Mouse (Mus musculus) activated CD4-positive, CD25-positive, alpha-beta regulatory T cell (primary cell): ENCODE data around the gene Becn1. TPM values are rescaled to one million over a fixed set of nuclear protein-coding genes. Genes with fewer than 3 reads are reported as not detected.

Source experiments
- polyA plus RNA-seq, 2 experiments: library from polyadenylated mRNA; unstranded; fragments of 100-300 nt; shearing (Covaris generic); gene quantifications; one replicate each; pipeline ENCODE4 v1.2.1; 2017

Gene Becn1
- polyA plus RNA-seq, result 100 to 1,000 TPM; 223 to 228 TPM

GRCm38 (mm10) chr11:101302004-101302798, at the start of gene Becn1:
Becn1 (minus strand) TSS chr11:101302286.

GRCm38 (mm10) chr11:101330371-101330924, 28.4 kb upstream of the Becn1 start, which contains the start of gene Aoc3:
Aoc3 (plus strand) TSS chr11:101330605.

GRCm38 (mm10) chr11:101324763-101325162, 22.7 kb upstream of the Becn1 start, which contains the start of gene Aoc2:
Aoc2 (plus strand) TSS chr11:101325063.

DNA sequence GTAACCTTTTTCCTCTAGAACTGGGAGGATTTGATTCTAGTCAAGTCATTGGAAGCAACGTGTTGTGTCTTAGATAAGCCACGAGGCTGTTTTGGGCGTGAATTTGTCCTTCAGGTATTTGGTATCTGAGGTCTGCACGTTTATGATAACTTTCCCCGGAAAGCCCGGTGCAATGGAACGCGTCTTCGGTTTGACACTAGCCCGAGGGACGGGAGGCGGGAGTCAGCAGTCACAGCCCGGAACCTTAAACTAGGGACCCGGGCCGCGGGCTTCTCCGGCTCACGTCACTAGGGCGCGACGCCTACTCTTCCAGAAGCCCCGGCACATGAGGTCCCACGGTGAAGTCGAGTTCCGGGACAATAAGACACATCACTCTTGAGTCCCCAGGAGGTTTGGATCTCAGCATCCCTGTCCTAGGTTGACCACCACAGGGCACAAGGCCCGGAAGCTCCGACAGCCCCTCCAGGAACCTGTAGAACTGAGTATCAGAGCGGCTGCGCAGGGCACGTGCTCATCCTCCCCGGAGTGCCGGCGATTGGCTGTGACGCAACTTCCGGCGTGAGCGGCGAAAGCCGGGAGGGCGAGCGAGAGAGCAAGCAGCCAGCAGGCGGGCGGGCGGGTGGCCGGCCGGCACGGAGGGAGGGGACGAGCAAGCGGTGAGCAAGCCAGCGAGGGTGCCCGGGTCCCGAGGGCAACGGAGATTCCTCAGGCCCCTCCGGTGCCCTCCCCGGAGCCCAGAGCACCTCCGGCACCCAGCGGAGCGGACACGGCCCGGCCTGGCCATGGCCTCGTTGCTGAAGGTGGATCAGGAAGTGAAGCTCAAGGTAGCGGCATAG, 13.8 kb upstream of the Becn1 start, which contains the start of gene Psme3:
TSS of gene Psme3 (plus strand) at position 549 of the 836 bp plus-strand sequence.

GRCm38 (mm10) chr11:101278223-101279192, 23.6 kb downstream of the Becn1 start, which contains the start of the genes Cntd1 and Coa3:
Cntd1 (plus strand) TSS chr11:101279012.
Coa3 (minus strand) TSS chr11:101279114.

DNA sequence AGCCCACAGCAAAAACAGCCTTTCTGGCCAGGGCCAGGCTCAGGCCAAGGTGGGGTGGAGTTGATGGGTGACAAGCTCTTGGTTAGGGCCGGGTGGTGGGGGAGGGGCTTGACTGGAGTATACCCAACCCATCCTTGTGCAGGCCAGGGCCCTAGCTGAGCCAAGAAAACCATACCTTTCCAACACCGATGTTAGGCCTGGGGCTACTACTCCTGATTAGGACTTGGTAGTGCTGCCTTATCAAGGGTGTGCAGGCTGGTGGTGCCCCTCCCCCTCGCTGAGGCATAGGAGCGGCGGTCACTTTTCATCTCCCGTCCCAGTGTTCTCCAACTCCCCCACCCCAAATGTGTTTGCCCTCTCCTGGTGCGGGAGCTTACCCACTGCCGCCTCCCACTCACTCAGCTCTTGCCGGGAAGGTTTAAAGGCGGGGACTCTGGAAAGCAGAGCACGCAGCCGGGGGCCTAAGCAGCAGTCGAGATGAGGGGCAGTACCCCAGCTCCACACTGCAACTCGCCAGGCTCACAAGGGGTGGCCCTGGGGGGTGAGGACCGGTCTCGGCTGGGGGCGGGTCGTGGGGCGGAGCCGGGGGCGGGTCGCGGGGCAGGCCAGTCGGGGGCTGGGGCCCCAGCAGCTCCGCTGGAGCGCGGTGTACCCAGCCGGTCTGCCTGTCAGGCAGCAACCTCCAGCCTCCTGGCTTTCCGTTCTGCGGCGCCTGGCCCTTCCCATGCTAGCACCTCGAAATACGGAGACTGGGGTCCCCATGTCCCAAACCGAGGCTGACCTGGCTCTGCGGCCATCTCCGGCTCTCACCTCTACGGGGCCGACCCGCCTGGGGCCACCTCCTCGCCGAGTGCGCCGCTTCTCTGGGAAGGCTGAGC, 41.9 kb downstream of the Becn1 start, which contains the start of gene Wnk4:
TSS of gene Wnk4 (plus strand) at position 620 of the 878 bp plus-strand sequence.

GRCm38 (mm10) chr11:101253613-101254389, 48.3 kb downstream of the Becn1 start, which contains the start of gene Vps25:
Vps25 (plus strand) TSS chr11:101253707.

DNA sequence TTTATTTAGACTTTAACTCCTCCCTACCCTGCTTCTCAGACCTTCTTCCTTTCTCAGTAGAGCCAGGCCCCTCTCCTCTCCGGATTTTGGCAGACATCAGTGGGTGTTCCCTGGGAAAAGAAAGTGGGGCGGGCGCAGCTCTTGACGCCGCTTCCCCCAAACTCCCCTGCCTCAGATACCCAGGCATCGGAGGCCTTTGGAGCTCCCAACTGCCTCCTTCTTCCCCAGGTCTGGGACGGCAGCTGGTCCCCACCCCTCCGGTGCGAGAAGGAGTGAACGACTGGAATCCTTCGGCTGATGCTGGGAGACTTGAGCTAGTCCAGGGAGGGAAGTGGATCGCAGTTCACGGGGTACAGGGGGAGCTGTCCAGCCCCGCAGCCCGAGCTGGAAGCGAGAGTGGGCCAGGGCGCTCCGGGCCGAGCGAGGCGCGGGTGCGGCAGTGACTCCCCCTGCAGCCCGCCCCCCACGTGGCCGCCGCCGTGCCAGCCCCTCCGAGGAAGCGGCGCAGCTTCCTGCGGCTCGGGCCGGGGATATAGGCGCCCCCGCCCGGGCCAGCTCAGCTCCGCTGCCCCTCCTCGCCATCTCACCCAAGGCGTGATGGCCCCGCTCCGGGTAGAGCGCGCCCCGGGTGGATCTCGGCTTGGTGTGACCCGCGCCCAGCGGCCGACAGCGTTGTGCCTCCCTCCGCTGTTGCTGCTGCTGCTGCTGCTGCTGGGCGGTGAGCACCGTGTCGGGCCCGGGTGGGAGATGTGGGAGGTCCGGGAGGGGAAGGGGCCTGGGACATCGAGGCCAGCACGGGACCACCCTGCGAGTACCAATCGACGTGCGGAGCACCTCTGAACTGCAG, 56.0 kb downstream of the Becn1 start, which contains the start of gene Ramp2:
TSS of gene Ramp2 (plus strand) at position 174 of the 847 bp plus-strand sequence.

Other genes starting within 250 kb of the Becn1 start
- 10 to 100 TPM; 18.9 to 25.9 TPM for gene Naglu, start 232.3 kb downstream of the Becn1 start, polyA plus RNA-seq
- gene Hsd17b1, start 223.9 kb downstream of the Becn1 start, polyA plus RNA-seq, result under 1 TPM in 1 of 2 experiments, not detected in 1; 0.52 TPM
- 10 to 100 TPM; 32.3 to 36.4 TPM for gene Coasy, start 219.7 kb downstream of the Becn1 start, polyA plus RNA-seq
- gene Mlx, start 215.0 kb downstream of the Becn1 start, polyA plus RNA-seq, result 10 to 100 TPM; 90.2 to 93.1 TPM
- gene Psmc3ip, start 206.8 kb downstream of the Becn1 start, polyA plus RNA-seq, result 1 to 10 TPM; 7.1 to 8.4 TPM
- gene Retreg3, start 182.4 kb downstream of the Becn1 start, polyA plus RNA-seq, result 10 to 100 TPM; 61.6 to 75.9 TPM
- 10 to 100 TPM; 31.0 to 43.3 TPM for gene Tubg1, start 182.3 kb downstream of the Becn1 start, polyA plus RNA-seq
- gene Tubg2, start 146.4 kb downstream of the Becn1 start, polyA plus RNA-seq, result 1 to 10 TPM in 1 of 2 experiments, under 1 TPM in 1; 0.48 to 2.5 TPM
- under 1 TPM; 0.17 to 0.28 TPM for gene Cntnap1, start 131.8 kb downstream of the Becn1 start, polyA plus RNA-seq
- gene Plekhh3, start 130.9 kb downstream of the Becn1 start, polyA plus RNA-seq, result 1 to 10 TPM in 1 of 2 experiments, under 1 TPM in 1; 0.61 to 1.3 TPM
- 10 to 100 TPM in 1 of 2 experiments, under 1 TPM in 1; 0.92 to 15.6 TPM for gene Ccr10, start 126.8 kb downstream of the Becn1 start, polyA plus RNA-seq
- 10 to 100 TPM; 43.0 to 68.3 TPM for gene Ezh1, start 75.8 kb downstream of the Becn1 start, polyA plus RNA-seq
- gene Ramp2, start 56.3 kb downstream of the Becn1 start, polyA plus RNA-seq, result under 1 TPM; 0.41 to 0.55 TPM
- gene Vps25, start 48.6 kb downstream of the Becn1 start, polyA plus RNA-seq, result 100 to 1,000 TPM; 156 to 177 TPM
- 1 to 10 TPM; 1.3 to 5.1 TPM for gene Wnk4, start 41.7 kb downstream of the Becn1 start, polyA plus RNA-seq
- 1 to 10 TPM in 1 of 2 experiments, under 1 TPM in 1; 0.41 to 1.2 TPM for gene Cntd1, start 23.3 kb downstream of the Becn1 start, polyA plus RNA-seq
- 100 to 1,000 TPM; 101 to 118 TPM for gene Coa3, start 23.2 kb downstream of the Becn1 start, polyA plus RNA-seq
- gene Psme3, start 13.9 kb upstream of the Becn1 start, polyA plus RNA-seq, result 100 to 1,000 TPM; 157 to 201 TPM
- 1 to 10 TPM; 1.8 to 2.4 TPM for gene Aoc2, start 22.8 kb upstream of the Becn1 start, polyA plus RNA-seq
- not detected for gene Aoc3, start 28.3 kb upstream of the Becn1 start, polyA plus RNA-seq
- gene G6pc, start 65.3 kb upstream of the Becn1 start, polyA plus RNA-seq, result not detected
- 10 to 100 TPM; 33.3 to 40.7 TPM for gene Aarsd1, start 115.3 kb upstream of the Becn1 start, polyA plus RNA-seq
- 1 to 10 TPM; 3.0 to 3.5 TPM for gene Gm27029, start 122.5 kb upstream of the Becn1 start, polyA plus RNA-seq
- gene Rundc1, start 122.8 kb upstream of the Becn1 start, polyA plus RNA-seq, result 10 to 100 TPM; 17.1 to 29.7 TPM
- 1 to 10 TPM; 4.2 to 4.6 TPM for gene Ptges3l, start 123.0 kb upstream of the Becn1 start, polyA plus RNA-seq
- gene Rpl27, start 140.0 kb upstream of the Becn1 start, polyA plus RNA-seq, result 100 to 1,000 TPM; 318 to 457 TPM
- gene Ifi35, start 146.1 kb upstream of the Becn1 start, polyA plus RNA-seq, result 100 to 1,000 TPM; 188 to 201 TPM
- under 1 TPM; 0.21 to 0.35 TPM for gene Rnd2, start 162.7 kb upstream of the Becn1 start, polyA plus RNA-seq
- under 1 TPM; 0.32 to 0.74 TPM for gene Vat1, start 163.9 kb upstream of the Becn1 start, polyA plus RNA-seq
- 1 to 10 TPM; 4.3 to 7.9 TPM for gene Brca1, start 249.7 kb upstream of the Becn1 start, polyA plus RNA-seq
- 10 to 100 TPM; 66.8 to 74.1 TPM for gene Nbr1, start 249.9 kb upstream of the Becn1 start, polyA plus RNA-seq